Comparison of ENCODE assay signal across 12 mouse cellular contexts in the genomic region with DNA sequence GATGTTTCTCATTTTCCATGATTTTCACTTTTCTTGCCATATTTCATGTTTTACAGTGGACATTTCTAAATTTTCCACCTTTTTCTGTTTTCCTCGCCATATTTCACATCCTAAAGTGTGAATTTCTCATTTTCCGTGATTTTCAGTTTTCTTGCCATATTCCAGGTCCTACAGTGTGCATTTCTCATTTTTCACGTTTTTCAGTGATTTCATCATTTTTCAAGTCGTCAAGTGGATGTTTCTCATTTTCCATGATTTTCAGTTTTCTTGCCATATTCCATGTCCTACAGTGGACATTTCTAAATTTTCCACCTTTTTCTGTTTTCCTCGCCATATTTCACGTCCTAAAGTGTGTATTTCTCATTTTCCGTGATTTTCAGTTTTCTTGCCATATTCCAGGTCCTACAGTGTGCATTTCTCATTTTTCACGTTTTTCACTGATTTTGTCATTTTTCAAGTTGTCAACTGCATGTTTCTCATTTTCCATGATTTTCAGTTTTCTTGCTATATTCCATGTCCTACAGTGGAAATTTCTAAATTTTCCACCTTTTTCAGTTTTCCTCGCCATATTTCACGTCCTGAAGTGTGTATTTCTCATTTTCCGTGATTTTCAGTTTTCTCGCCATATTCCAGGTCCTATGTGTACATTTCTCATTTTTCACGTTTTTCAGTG. TPM values are rescaled to one million over a fixed set of nuclear protein-coding genes. Genes with fewer than 3 reads are reported as not detected.
A peak's percentile ranks its signal among the peaks of the same experiment; 100 is the strongest.
DNase-seq lines count a peak whose midpoint lies in the region; TF ChIP-seq lines count a peak whose summit lies in the region.
"Not testable (repeated sequence)": the region's sequence is repeated elsewhere in the genome, so short reads cannot be mapped to it uniquely, and the experiment has no call there.
"Had no signal": no experiment of that assay in that cellular context is flagged by ENCODE, and none has a peak within 500 bp of the region (broad histone marks: within the 10 kb centered on the region; RNA-seq: fewer than 3 reads in every experiment).

Gene Gm10718 (plus strand): TSS at position 236 of the 673 bp plus-strand sequence.

- H3K4me1 ChIP-seq in kidney, adult 2 months (ENCODE audit: control insufficient read depth, insufficient read depth, low read length): not testable (repeated sequence)

- DNase-seq in adrenal gland, adult (ENCODE audit: inconsistent age in 2 of 2, low spot score in 1 of 2): peak; percentile 33 to 88
- DNase-seq in cerebellum, postnatal 25 days: peak; percentile 3 to 6
- DNase-seq in gastrocnemius, postnatal 25 days: peak; percentile 15
- DNase-seq in kidney, adult 2 months: peak; percentile 43
- peak; percentile 63 for DNase-seq in layer of hippocampus, adult 9-10 months (ENCODE audit: low spot score)
- peak; percentile 14 for DNase-seq in lung, postnatal 10 days
- peak; percentile 15 for DNase-seq in ovary, postnatal 14 days (ENCODE audit: low spot score)
- DNase-seq in thymus, postnatal 10 days (ENCODE audit: low spot score in 2 of 2): peak; percentile 12 to 38

- 77% methylated on average over 12 of the region's 13 CpGs for WGBS in kidney, adult 2 months

- not testable (repeated sequence) for H3K36me3 ChIP-seq in kidney, adult 2 months (ENCODE audit: control insufficient read depth, insufficient read depth, low read length)

- not testable (repeated sequence) for TF ChIP-seq CTCF in kidney, adult 2 months (conservative IDR thresholded peaks at IDR 0.05; ENCODE audit: insufficient read depth, insufficient read length, low read depth, low read length)

- H3K27ac ChIP-seq in kidney, adult 2 months (ENCODE audit: insufficient read depth, low read depth, low read length): not testable (repeated sequence)

- H3K27me3 ChIP-seq in kidney, adult 2 months (replicated peaks; ENCODE audit: control insufficient read depth, insufficient read depth, low read length): not testable (repeated sequence)

- TF ChIP-seq POLR2A in kidney, adult 2 months (IDR thresholded peaks at IDR 0.05; ENCODE audit: low read depth, low read length): not testable (repeated sequence)

- H3K4me3 ChIP-seq in kidney, adult 2 months (ENCODE audit: insufficient read depth, low read depth, low read length): not testable (repeated sequence)

RNA-seq across cellular contexts. Expression of gene Gm10718, which starts in this region (rescaled TPM):
- total RNA-seq in gastrocnemius, postnatal 25 days (2021): not detected
- polyA plus RNA-seq in kidney, adult 2 months (2012; rRNA removed): not detected in 2 replicates
- polyA plus RNA-seq: forebrain, embryonic 14.5 days; kidney, embryonic 14.5 days; midbrain, embryonic 10.5 days; stomach, embryonic 15.5 days had no signal

Comparison
In these comparisons a context has a peak if more than half of its experiments do, and no peak if none do; other contexts are left out.
1. Peak in DNase-seq in gastrocnemius, postnatal 25 days; RNA of the gene not detected or under 1 TPM.
2. Peak in DNase-seq in kidney, adult 2 months; RNA of the gene not detected or under 1 TPM.
3. DNase-seq: peak in every context shown above with its lines; median percentile 63 in layer of hippocampus, adult 9-10 months; 60 in adrenal gland, adult; 43 in kidney, adult 2 months; 25 in thymus, postnatal 10 days; 15 in gastrocnemius, postnatal 25 days; 15 in ovary, postnatal 14 days; 14 in lung, postnatal 10 days; 4 in cerebellum, postnatal 25 days.